Mouse (Mus musculus) spleen, adult 2 months (tissue): ENCODE results near the gene Tfap4.

Experiments
- CTCF ChIP-seq: fragments of 200-500 bp; IDR thresholded peaks from 2 replicates; pipeline ENCODE4 v1.5.1; 2011; ENCODE audit warnings: mild to moderate bottlenecking, inconsistent platforms; ENCODE audit not compliant: insufficient read depth, insufficient read length, insufficient replicate concordance; ENCODE audit errors: extremely low read depth
- POLR2A ChIP-seq: fragments of 200-500 bp; IDR thresholded peaks from 2 replicates; pipeline ENCODE4 v1.6.1; 2011; ENCODE audit warnings: low read depth, low read length, inconsistent platforms

- TF ChIP-seq CTCF (no peak), POLR2A (no peak)
Observed at GRCm38 (mm10) chr16:4576038-4576437, 16.4 kb upstream of the Tfap4 start.
